In genomic region chr12:69446468-69447321, GRCm38 (mm10) we compare ENCODE assay signal across 8 mouse cellular contexts.
DNase-seq lines count a peak whose midpoint lies in the region; ATAC-seq and TF ChIP-seq lines count a peak whose summit lies in the region.

No protein-coding gene starts in this region.

- WGBS in intestine, embryonic 15.5 days, result 16% methylated on average over 17 of the region's 17 CpGs
- 24% methylated on average over 17 of the region's 17 CpGs for WGBS in liver, postnatal 0 days (ENCODE audit: insufficient replicate concordance)

- peak overlapping the region; percentile 51 for H3K27ac ChIP-seq in intestine, embryonic 15.5 days
- H3K27ac ChIP-seq in liver, postnatal 0 days (ENCODE audit: low read depth), result peak overlapping the region; percentile 76

- peaks cover 28% of the 10 kb centered on the region for H3K4me1 ChIP-seq in intestine, embryonic 15.5 days (replicated peaks)
- peaks cover 23% of the 10 kb centered on the region for H3K4me1 ChIP-seq in liver, postnatal 0 days (ENCODE audit: insufficient read depth)

- peak overlapping the region; percentile 54 for H3K4me2 ChIP-seq in intestine, embryonic 15.5 days (replicated peaks)
- peak overlapping the region; percentile 54 for H3K4me2 ChIP-seq in liver, postnatal 0 days (ENCODE audit: low read depth, low read length)

- peak; percentile 88 to 90 for DNase-seq in cerebellum, postnatal 10 days
- no peak for DNase-seq in cerebellum, adult 8-10 months
- DNase-seq in cerebellum, postnatal 4 days (ENCODE audit: low spot score in 2 of 2), result peak; percentile 36 to 61
- peak; percentile 38 for DNase-seq in liver, postnatal 0 days
- DNase-seq in neural tube, embryonic 10.5 days (ENCODE audit: extremely low spot score, low spot score), result peak; percentile 55
- DNase-seq in thymus, postnatal 0 days (ENCODE audit: low spot score), result peak; percentile 51

- no peaks in the 10 kb centered on the region for H3K9me3 ChIP-seq in intestine, embryonic 15.5 days
- H3K9me3 ChIP-seq in liver, postnatal 0 days (ENCODE audit: low read length), result no peaks in the 10 kb centered on the region

- TF ChIP-seq CTCF in liver, postnatal 0 days (IDR thresholded peaks at IDR 0.05; ENCODE audit: low read depth), result no peak

- ATAC-seq in granulocyte monocyte progenitor cell, adult 5-6 weeks (replicated peaks; ENCODE audit: poor library complexity, severe bottlenecking), result peak; percentile 70
- ATAC-seq in intestine, embryonic 15.5 days, result peak; percentile 84
- ATAC-seq in liver, postnatal 0 days, result peak; percentile 36; the same call in 1 of the 2 replicates

- H3K27me3 ChIP-seq in intestine, embryonic 15.5 days (replicated peaks), result no peaks in the 10 kb centered on the region
- no peaks in the 10 kb centered on the region for H3K27me3 ChIP-seq in liver, postnatal 0 days (ENCODE audit: insufficient read depth, low read length)

- H3K9ac ChIP-seq in intestine, embryonic 15.5 days, result peak overlapping the region; percentile 31; the same call in 1 of the 2 replicates
- peak overlapping the region; percentile 34; the same call in 1 of the 2 replicates for H3K9ac ChIP-seq in liver, postnatal 0 days (replicated peaks)

- no peak for TF ChIP-seq EP300 in liver, postnatal 0 days (IDR thresholded peaks at IDR 0.05; ENCODE audit: low read depth)

- H3K36me3 ChIP-seq in intestine, embryonic 15.5 days, result no peaks in the 10 kb centered on the region
- no peaks in the 10 kb centered on the region for H3K36me3 ChIP-seq in liver, postnatal 0 days (replicated peaks; ENCODE audit: insufficient read depth, low read length)

- 0 out of 2 replicates have a peak overlapping the region, but pooled peaks have one; percentile 8 for H3K4me3 ChIP-seq in intestine, embryonic 15.5 days (replicated peaks)
- peak overlapping the region; percentile 11; the same call in 1 of the 2 replicates for H3K4me3 ChIP-seq in liver, postnatal 0 days (ENCODE audit: low read depth, low read length)
